Mouse (Mus musculus) bone marrow, adult 2 months (tissue): ENCODE data around the gene Olfr1263. TPM values are rescaled to one million over a fixed set of nuclear protein-coding genes. Genes with fewer than 3 reads are reported as not detected.

Experiments
- H3K27ac ChIP-seq: fragments of 200-500 bp; 2 replicates; pipeline ENCODE4 v1.5.1; 2012; ENCODE audit warnings: low read depth, mild to moderate bottlenecking, control low read depth, inconsistent platforms, low read length; ENCODE audit not compliant: control insufficient read depth, poor library complexity, insufficient read depth
- H3K4me1 ChIP-seq: fragments of 200-500 bp; 2 replicates; pipeline ENCODE4 v1.6.1; 2011; ENCODE audit warnings: low read length; ENCODE audit not compliant: control insufficient read depth, insufficient read depth
- H3K4me3 ChIP-seq: fragments of 200-500 bp; replicated peaks from 2 replicates; pipeline ENCODE3; 2011; ENCODE audit warnings: mild to moderate bottlenecking, low read depth, low read length, control low read depth; ENCODE audit not compliant: control insufficient read depth
- CTCF ChIP-seq: fragments of 200-500 bp; IDR thresholded peaks from 2 replicates; pipeline ENCODE4 v1.5.1; 2011; ENCODE audit warnings: low read length, control low read depth; ENCODE audit not compliant: control insufficient read depth, insufficient read depth
- POLR2A ChIP-seq: fragments of 200-500 bp; IDR thresholded peaks from 2 replicates; pipeline ENCODE4 v1.6.1; 2011; ENCODE audit warnings: low read depth, mild to moderate bottlenecking, control low read depth, low read length, borderline replicate concordance; ENCODE audit not compliant: control insufficient read depth
- WGBS: fragments of 180-500 bp; shearing (Covaris S2); methylation state at CpG from one replicate; pipeline ENCODE4 v1.1.7; 2018; 5-methylcytosine and 5-hydroxymethylcytosine counted together
- polyA plus RNA-seq: library from polyadenylated mRNA; stranded (reverse); fragments of >200 nt; gene quantifications from 2 replicates; pipeline ENCODE4 v1.2.4, GENCODE M21; 2011; ENCODE audit warnings: low replicate concordance; ENCODE audit not compliant: missing spikeins, insufficient read depth, insufficient read length

Olfr1263 gene
- not detected in 2 replicates for polyA plus RNA-seq

- TF ChIP-seq POLR2A (no peak), CTCF (no peak)
- 79% methylated on average over 2 of the region's 2 CpGs for WGBS
- H3K27ac ChIP-seq = no peak within 1 kb of the TSS
- H3K4me3 ChIP-seq = no peak within 1 kb of the TSS
- no peaks in the 10 kb centered on the region for H3K4me1 ChIP-seq
Observed at GRCm38 (mm10) chr2:90011831-90012230, at the start of gene Olfr1263. Gene Olfr1263, plus strand, starts transcription at chr2:90012131.

GRCm38 (mm10) chr2:89974184-89974583 is 37.7 kb upstream of the Olfr1263 start, which contains the start of gene Olfr1260:
Gene Olfr1260, plus strand, starts transcription at chr2:89974340.
- no peak within 1 kb of the TSS for H3K4me3 ChIP-seq
- TF ChIP-seq POLR2A (no peak), CTCF (no peak)
- 69% methylated on average over 2 of the region's 2 CpGs for WGBS
- no peak within 1 kb of the TSS for H3K27ac ChIP-seq
- H3K4me1 ChIP-seq = no peaks in the 10 kb centered on the region

- TF ChIP-seq CTCF (no peak), POLR2A (no peak)
- WGBS = 65% methylated on average over 2 of the region's 2 CpGs
- no peak overlapping the region for H3K4me3 ChIP-seq
- no peak overlapping the region for H3K27ac ChIP-seq
- H3K4me1 ChIP-seq = no peaks in the 10 kb centered on the region
Observed at GRCm38 (mm10) chr2:89977709-89978108, 34.2 kb upstream of the Olfr1263 start.

- H3K27ac ChIP-seq = no peak within 1 kb of the TSS
- TF ChIP-seq CTCF (no peak), POLR2A (no peak)
- no peaks in the 10 kb centered on the region for H3K4me1 ChIP-seq
- H3K4me3 ChIP-seq = no peak within 1 kb of the TSS
Observed at GRCm38 (mm10) chr2:89990921-89991320, 21.0 kb upstream of the Olfr1263 start, which contains the start of gene Olfr1261. Gene Olfr1261, plus strand, starts transcription at chr2:89991221.

GRCm38 (mm10) chr2:89999845-90000244 is 12.1 kb upstream of the Olfr1263 start, which contains the start of gene Olfr1262:
Gene Olfr1262, plus strand, starts transcription at chr2:90000145.
- Histone ChIP-seq H3K4me1 (no peaks in the 10 kb centered on the region), H3K4me3 (no peak within 1 kb of the TSS), H3K27ac (no peak within 1 kb of the TSS)
- no peak for TF ChIP-seq CTCF
- TF ChIP-seq POLR2A = no peak

GRCm38 (mm10) chr2:90025477-90025876 is 13.5 kb downstream of the Olfr1263 start, which contains the start of gene Olfr1264:
Gene Olfr1264, minus strand, starts transcription at chr2:90025577.
- H3K4me3 ChIP-seq = no peak within 1 kb of the TSS
- no peaks in the 10 kb centered on the region for H3K4me1 ChIP-seq
- WGBS = 74% methylated on average over 2 of the region's 2 CpGs
- TF ChIP-seq POLR2A = no peak
- TF ChIP-seq CTCF = no peak
- no peak within 1 kb of the TSS for H3K27ac ChIP-seq

- Histone ChIP-seq H3K27ac (no peak within 1 kb of the TSS), H3K4me1 (no peaks in the 10 kb centered on the region), H3K4me3 (no peak within 1 kb of the TSS)
- TF ChIP-seq CTCF (no peak), POLR2A (no peak)
Observed at GRCm38 (mm10) chr2:90035037-90035436, 23.1 kb downstream of the Olfr1263 start, which contains the start of gene Olfr1265. Gene Olfr1265, plus strand, starts transcription at chr2:90035337.

- H3K4me3 ChIP-seq = no peak within 1 kb of the TSS
- H3K27ac ChIP-seq = no peak within 1 kb of the TSS
- TF ChIP-seq CTCF (no peak), POLR2A (no peak)
- H3K4me1 ChIP-seq = no peaks in the 10 kb centered on the region
Observed at GRCm38 (mm10) chr2:90063494-90063893, 51.6 kb downstream of the Olfr1263 start, which contains the start of gene Olfr140. Gene Olfr140, minus strand, starts transcription at chr2:90063594.

Other genes with a start within 250 kb of the Olfr1263 start
- gene Olfr1254, start 218.5 kb upstream of the Olfr1263 start, polyA plus RNA-seq = 0.70 TPM in 1 of 2 replicates, not detected in the other
- not detected in 2 replicates for gene Olfr1255, start 200.1 kb upstream of the Olfr1263 start, polyA plus RNA-seq
- not detected in 2 replicates for gene Olfr1256, start 170.6 kb upstream of the Olfr1263 start, polyA plus RNA-seq
- not detected in 2 replicates for gene Olfr48, start 163.9 kb upstream of the Olfr1263 start, polyA plus RNA-seq
- not detected in 2 replicates for gene Olfr1257, start 133.7 kb upstream of the Olfr1263 start, polyA plus RNA-seq
- not detected in 2 replicates for gene Olfr1258, start 84.8 kb upstream of the Olfr1263 start, polyA plus RNA-seq
- not detected in 2 replicates for gene Olfr1259, start 63.5 kb upstream of the Olfr1263 start, polyA plus RNA-seq
- gene Olfr1260, start 37.8 kb upstream of the Olfr1263 start, polyA plus RNA-seq = not detected in 2 replicates
- not detected in 2 replicates for gene Olfr1261, start 20.9 kb upstream of the Olfr1263 start, polyA plus RNA-seq
- gene Olfr1262, start 12.0 kb upstream of the Olfr1263 start, polyA plus RNA-seq = not detected in 2 replicates
- 0.31 TPM in 1 of 2 replicates, not detected in the other for gene Olfr1264, start 13.4 kb downstream of the Olfr1263 start, polyA plus RNA-seq
- not detected in 2 replicates for gene Olfr1265, start 23.2 kb downstream of the Olfr1263 start, polyA plus RNA-seq
- gene Olfr140, start 51.5 kb downstream of the Olfr1263 start, polyA plus RNA-seq = not detected in 2 replicates
- not detected in 2 replicates for gene Olfr1269, start 109.3 kb downstream of the Olfr1263 start, polyA plus RNA-seq
- not detected in 2 replicates for gene Olfr32, start 130.2 kb downstream of the Olfr1263 start, polyA plus RNA-seq
- not detected in 2 replicates for gene Olfr1270, start 141.0 kb downstream of the Olfr1263 start, polyA plus RNA-seq
- gene Olfr1506, start 212.4 kb downstream of the Olfr1263 start, polyA plus RNA-seq = 4.3 and 7.4 TPM in 2 replicates
- not detected in 2 replicates for gene Olfr142, start 245.5 kb downstream of the Olfr1263 start, polyA plus RNA-seq